Mouse (Mus musculus) small intestine, adult 2 months (tissue): Measurements from ENCODE around the gene Gnpat.

Source experiments
- CTCF ChIP-seq: fragments of 200-500 bp; IDR thresholded peaks from 2 replicates; pipeline ENCODE4 v1.5.1; 2012; ENCODE audit warnings: low read depth, mild to moderate bottlenecking, control low read depth, inconsistent platforms, low read length, moderate library complexity, mixed read lengths; ENCODE audit not compliant: insufficient replicate concordance, insufficient read length; ENCODE audit errors: extremely low read depth
- POLR2A ChIP-seq: fragments of 200-500 bp; IDR thresholded peaks from 2 replicates; pipeline ENCODE4 v1.6.1; 2012; ENCODE audit warnings: low read depth, mild to moderate bottlenecking, control low read depth, inconsistent platforms, low read length, moderate library complexity

DNA sequence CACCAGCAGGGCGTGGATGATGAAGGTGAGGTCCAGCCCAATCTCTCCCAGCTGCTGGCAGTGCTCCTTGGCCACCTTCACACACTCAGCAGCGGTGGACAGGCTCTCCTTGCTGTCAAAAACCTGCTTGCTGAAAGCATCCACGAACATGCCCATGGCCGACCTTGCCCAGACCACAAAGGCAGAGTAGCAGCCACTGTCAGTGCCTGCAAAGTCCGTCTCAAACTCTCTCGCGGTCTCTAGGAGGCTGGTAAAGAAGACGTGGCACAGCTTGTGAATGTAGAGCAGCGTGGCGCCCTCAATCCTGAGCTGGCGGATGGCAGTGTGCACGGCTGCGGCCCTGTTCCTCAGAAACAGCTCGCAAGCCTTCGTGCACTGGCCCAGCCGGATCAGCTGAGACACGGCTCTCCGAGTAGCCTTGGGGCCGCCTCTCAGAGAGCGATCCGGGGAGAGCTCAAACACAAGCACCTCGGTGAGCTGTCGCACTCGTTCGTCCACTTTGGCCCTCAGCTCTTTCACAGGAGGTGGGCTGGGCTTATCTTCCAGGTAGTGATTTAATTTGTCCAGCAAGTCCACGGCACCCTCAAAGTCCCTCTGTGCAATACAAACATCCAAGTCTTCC lies 33.3 kb downstream of the Gnpat start:
- TF ChIP-seq CTCF (no peak), POLR2A (no peak)
